Mouse (Mus musculus): ENCODE measurements at regions not wholly inside any gene's neighbourhood (a gene's known extent, or its start where the extent isn't known, plus 50 kb on each side); places are given as distances from the start of the nearest gene placed in this dataset.

DNA sequence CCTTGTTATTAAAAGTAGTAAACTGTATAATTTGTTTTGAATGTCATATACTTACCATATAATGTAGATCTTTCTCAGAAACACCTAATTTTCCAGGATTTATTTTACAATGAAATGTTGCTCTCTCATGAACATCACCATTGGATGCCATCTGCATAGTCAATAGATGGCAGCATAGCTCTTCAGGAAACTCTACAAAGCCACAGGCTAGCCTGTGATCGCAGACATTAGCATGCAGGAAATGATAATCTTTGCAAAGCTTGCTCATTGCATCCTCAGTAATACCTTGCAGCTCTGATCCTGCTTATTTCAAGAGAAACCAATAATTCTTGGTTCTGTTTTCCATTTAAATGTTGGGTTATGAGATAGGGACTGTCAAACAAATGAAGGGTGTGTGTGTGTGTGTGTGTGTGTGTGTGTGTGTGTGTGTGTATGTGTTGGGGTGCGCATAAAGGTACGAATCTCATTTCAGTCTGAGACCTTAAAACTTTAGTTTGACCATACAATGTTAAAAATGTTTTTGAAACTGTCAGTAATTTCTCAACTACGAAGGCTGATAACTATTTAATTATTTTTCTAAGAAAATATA lies 1595.1 kb upstream of the Pcdh10 start:
- no peak for ATAC-seq
- no peak overlapping the region for H3K4me2 ChIP-seq (replicated peaks; ENCODE audit: low read depth)
- H3K36me3 ChIP-seq (ENCODE audit: control insufficient read depth, insufficient read depth) = no peaks in the 10 kb centered on the region
- peak; percentile 63 for TF ChIP-seq CTCF (IDR thresholded peaks at IDR 0.05; ENCODE audit: low read depth)
- 75% methylated on average over 4 of the region's 4 CpGs for WGBS
- H3K4me3 ChIP-seq (ENCODE audit: low read depth, low read length) = no peak overlapping the region
- no peak overlapping the region for H3K9ac ChIP-seq (ENCODE audit: low read depth, low read length)
- no peaks in the 10 kb centered on the region for H3K9me3 ChIP-seq (ENCODE audit: control insufficient read depth)
- no peaks in the 10 kb centered on the region for H3K27me3 ChIP-seq (replicated peaks; ENCODE audit: control insufficient read depth, insufficient read depth, low read length)
- no peak overlapping the region for H3K27ac ChIP-seq (ENCODE audit: low read depth, low read length)
- no peaks in the 10 kb centered on the region for H3K4me1 ChIP-seq (replicated peaks; ENCODE audit: control insufficient read depth, insufficient read depth, low read length)

DNA sequence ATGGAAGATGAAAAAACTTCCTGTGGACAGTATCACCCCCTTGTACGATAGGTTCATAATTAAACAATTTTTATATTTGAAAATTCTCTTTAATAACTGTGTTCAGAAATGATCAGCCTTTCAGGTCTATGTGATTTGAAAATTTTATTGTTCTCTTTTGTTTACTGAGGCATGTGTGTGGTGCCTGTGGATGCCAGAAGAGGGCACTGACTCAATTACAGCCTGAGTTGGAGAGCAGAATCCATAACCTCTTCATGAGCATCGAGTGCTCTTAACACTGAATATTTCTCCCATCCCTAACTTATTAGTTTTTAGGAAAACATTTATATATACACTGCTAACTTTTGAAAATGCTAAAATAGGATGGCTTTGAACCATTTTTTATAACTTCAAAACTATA lies 1594.0 kb upstream of the Pcdh10 start:
- Histone ChIP-seq H3K27ac (ENCODE audit: low read depth, low read length) (no peak overlapping the region), H3K9ac (ENCODE audit: low read depth, low read length) (no peak overlapping the region), H3K4me1 (replicated peaks; ENCODE audit: control insufficient read depth, insufficient read depth, low read length) (no peaks in the 10 kb centered on the region), H3K4me2 (replicated peaks; ENCODE audit: low read depth) (no peak overlapping the region), H3K4me3 (ENCODE audit: low read depth, low read length) (no peak overlapping the region), H3K9me3 (ENCODE audit: control insufficient read depth) (no peaks in the 10 kb centered on the region), H3K36me3 (ENCODE audit: control insufficient read depth, insufficient read depth) (no peaks in the 10 kb centered on the region), H3K27me3 (replicated peaks; ENCODE audit: control insufficient read depth, insufficient read depth, low read length) (no peaks in the 10 kb centered on the region)
- peak; percentile 13; the same call in 1 of the 2 replicates for TF ChIP-seq CTCF (IDR thresholded peaks at IDR 0.05; ENCODE audit: low read depth)
- WGBS = 79% methylated on average over 2 of the region's 2 CpGs
- ATAC-seq = no peak

Data from intestine, postnatal 0 days (tissue).